Mouse (Mus musculus): ENCODE results near the gene Dnajb4.

Dnajb4 gene

DNA sequence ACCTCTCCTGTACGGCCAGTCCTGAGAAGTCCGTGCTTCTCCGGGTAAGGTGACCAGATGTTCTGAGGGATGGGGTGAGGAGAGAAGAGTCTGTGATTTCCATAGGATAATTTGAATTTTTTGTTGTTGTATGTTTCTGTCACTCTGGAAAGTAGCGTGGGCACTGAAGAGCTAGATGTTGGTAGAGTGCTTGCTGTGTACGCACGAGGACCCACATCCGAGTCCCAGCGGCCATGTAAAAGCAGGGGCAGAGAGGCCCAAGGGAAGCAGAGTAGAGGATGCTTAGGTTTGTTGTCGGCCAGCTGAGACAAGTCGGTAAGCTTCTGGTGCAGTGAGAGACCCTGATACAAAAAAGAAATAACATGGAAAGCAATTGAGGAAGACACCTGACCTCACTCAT is 42.1 kb downstream of the Dnajb4 start:
- no peak for DNase-seq

DNA sequence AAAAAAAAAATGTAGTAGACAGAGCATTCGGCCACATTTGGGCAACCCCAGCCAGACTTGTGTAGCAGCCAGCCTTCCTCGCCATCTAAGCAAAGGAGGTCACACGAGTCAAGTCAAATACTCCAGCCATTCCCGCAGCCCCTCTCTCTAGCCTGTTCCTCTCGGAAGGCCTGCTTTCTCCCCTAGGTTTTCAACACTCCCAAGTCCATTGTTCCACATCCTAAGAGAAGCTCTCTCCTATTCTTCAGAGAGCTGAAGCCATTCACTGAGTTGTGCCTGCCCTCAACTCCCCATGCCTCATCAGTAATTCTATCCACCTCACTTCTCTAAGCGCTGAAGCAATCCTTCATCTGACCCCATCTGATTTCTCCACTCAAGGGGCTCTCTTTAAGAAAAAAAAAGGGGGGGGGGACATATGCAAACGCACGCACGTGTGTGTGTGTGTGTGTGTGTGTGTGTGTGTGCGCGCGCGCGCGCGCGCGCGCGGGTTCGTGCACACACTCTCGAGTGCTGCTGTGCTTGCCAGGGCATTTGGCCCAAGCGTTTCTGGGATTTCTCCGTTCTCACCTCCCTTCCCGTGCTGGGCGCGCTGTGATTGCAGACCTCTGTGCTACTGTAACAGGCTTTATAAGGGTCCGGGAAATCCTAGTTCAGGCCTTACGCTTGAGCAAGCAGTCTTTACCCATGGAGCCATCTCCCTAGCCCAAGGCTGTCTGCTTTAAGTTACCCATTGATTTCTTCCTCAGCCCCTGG is 43.2 kb downstream of the Dnajb4 start:
- DNase-seq, result no peak

DNA sequence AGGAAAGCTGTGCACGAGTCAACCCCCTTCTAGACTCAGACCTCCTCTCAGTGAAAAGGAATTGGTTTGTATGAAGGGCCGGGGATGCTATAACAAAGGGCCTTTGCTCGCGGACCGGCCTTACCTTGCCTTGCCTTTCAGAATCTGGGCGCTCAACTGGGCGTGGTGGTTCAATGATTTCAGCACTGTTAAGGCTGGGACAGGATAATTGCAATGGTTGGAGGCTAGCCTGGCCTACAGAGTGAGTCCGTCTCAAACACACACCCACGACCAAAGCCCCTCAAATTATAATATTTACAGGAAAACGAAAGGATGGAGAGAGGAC is 44.0 kb downstream of the Dnajb4 start, which contains the start of gene Gipc2:
Gene Gipc2 (minus strand): TSS at position 132 of the 325 bp plus-strand sequence.
- DNase-seq, result no peak

DNA sequence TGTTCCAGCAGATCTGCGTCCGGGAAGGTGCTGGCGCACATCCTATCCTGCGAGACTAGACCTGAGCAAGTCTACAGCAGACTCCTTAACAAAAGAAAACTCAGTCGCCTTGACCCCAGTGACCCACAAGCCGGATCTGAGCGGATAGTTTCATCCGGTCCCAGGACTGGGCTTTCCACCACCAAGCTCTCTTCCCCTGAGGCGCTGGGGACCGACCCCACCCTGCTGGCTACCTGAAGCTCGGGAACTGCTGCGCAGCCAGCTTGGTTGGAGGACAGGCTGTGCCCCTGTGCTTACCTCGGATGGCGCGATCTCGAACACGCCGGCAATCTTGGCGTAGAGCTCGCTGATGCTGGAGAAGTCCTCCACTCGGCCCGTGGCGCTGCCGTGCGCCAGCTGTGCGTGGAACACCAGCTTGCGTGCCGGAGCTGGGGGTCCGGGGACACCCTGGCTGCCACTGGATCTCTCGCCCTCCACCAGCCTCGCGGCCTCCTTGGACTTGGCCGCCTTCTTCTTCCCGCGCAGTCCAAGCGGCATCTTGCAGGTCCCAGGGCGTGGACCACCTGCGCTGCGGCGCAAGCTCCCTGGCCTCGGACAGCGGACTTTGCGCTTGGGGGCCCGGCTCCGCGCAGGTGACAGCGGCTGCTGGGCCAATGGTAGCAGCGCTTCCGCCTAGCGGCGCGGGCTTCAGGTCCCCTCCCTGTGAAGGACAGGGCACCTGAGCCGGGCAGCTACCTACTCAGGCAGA is 44.6 kb downstream of the Dnajb4 start:
- peak; percentile 47 for DNase-seq

DNA sequence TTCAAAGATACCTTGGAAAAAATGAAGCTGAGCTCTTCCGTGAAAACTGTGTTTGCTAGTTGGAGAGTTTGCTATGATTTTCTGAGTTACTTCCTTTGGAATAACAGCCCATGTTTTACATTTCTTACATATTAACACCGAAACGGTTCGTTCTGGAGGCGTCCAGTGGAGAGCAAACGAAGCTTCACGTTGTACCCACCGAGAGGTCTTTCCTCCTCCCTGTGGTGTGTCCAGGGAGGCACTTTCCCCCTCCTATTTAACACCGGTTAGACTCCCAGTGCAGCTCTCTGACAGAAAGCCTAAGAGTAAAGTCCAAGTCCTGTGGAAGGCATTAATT is 45.1 kb downstream of the Dnajb4 start:
- DNase-seq, result no peak

DNA sequence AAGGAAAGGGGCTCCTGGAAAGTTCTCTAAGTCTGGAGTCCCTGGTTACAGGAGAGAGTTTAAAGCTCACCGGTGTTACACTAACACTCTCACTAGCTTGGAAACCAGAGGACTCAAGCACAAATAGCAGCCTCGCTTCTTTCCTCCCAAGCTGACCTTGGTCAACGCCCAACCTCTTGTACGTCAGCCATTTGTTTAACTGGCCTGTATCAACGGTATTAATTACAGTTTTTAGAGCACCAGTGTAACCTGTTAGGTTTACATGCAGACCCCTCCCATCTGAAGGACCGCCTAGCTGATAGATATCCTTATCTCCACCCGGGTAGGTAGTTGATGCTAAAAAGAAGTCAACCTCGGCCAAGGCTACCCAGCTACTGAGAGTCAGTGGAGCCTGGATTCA is 46.8 kb downstream of the Dnajb4 start:
- no peak for DNase-seq

DNA sequence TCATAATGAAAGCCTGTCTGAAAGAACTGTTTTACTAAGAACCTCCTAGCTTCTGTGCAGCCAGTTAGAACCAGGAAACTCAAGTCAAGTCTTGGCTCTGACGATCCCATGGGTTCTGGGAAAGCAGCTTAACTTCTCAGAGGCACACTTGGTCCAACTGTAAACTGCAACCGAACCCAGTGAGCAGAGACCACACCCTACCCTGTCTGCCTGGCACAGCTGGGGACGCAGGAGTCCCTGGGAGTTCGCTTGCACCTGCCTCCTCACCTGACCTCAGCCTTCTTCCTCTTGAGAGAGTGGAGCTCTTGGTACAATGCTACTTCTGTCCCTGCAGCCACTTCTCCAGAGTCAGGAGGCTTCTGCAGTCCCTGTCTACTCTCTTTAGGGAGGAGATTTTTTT is 49.5 kb downstream of the Dnajb4 start:
- DNase-seq, result no peak

DNA sequence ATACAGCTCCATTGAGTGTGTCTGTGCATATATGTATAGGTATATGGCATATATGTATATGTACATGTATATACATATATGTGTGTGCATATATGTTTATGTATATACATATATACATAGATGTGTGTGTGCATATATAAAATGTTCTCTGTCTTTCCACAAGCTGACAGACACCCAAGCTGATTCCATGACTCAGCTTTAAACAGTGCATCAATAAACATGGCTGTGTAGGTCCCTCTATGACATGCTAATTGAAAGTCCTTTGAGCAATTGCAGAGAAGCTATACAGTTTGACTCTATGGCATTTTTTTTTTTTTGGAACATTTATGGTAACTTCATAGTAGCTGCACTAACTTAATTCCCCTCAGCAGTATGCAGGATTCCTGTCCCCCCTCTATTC is 50.8 kb downstream of the Dnajb4 start:
- DNase-seq, result no peak

DNA sequence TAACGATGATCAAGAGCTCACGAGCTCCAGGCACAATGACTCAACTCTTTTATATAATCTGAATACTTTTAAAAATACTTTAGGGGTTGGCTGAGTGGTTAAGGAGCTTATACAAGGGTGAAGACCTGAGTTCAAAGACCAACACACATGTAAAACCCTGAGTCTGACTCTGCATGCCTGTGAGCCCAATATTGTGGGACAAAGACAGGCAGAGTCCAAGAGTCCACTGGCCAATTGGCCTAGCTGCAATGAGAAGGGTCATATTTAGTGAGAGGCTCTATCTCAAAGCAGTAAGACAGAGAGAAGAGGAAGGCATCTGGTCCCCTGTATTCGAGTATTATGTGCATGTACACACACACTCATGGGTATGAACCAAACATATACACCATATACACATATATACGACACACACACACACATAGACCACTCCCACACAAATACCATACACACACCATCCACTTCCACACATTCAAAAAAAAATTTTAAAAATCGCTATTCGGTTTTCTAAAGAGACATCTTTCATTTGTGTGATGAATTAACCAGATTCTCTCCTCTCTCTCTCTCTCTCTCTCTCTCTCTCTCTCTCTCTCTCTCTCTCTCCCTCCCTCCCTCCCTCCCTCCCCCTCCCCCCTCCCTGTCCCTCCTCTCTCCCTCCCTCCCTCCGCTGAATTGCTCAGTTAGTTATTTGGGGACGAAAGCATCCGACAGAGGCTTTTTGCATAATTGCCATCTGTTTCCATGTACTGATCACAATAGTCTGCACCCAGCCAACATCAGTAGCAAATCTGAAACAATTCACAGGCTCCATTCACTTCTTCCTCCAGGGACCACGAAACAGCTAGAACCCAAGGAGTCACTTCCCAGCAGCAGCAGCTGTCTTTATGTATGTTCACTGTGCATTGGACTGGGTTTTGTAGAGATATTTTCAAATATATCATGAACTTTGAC is 51.5 kb downstream of the Dnajb4 start:
- no peak for DNase-seq

DNA sequence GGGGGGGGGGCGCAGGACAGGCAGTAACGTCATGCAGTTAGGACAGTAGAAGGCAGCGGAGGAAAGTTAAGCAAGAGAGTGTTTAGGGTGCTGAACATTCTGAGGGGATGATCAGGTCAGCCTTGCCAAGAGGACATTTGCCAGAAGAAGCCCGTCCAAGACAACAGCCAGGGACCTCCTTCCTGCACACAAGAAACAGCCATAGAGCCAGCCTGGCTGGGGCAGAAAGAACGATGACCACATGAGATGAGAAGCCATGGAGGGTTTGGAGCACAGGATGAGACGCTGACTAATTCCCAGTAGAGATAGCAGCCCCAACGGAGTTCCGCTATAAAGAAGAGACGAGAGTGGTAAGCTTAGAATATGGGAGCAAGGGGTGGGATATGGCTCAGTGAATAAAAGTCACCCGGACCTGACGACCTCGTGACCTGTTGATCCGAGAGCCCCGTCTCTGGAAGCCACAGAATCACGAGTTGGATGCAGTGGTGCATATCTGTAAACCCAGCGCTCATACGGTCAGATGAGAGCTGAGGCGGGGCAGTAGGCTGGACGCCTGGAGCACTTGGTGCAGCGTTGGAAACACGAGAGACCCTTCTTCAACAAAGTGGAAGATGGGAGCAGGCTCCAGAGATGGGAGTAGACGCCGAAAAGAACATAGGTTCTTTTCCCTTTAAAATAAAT is 53.1 kb downstream of the Dnajb4 start:
- DNase-seq, result no peak

DNA sequence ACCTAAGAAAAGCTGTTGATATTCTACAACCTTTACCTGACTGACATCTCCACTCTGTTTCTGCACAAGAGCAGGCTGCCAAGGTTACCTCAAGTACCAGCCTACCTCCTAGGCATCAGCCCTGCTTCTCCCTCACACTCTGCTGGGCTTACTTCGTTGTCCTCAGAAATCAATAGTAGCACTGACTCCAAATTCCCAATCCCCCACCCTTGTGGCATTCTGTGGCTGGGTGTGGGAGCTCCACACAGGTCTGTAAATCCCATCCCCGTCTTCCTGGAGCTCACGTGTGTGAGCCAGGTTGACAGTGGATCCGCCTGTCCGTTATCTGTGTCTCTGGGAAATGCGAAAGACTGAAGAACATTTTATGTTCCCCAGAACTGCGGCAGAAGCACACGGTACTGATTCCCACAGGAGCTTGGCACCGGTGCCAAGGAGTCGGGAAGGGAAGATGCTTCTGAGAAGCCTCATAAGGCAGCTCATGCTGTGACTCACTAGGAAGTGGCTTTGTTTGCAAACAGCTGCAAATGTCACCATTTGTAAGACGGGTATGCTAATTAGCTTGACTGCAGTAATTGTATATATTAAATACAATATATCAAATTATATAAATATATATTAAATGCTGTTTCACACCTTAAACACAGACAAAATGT is 54.7 kb downstream of the Dnajb4 start:
- peak; percentile 58 for DNase-seq

DNA sequence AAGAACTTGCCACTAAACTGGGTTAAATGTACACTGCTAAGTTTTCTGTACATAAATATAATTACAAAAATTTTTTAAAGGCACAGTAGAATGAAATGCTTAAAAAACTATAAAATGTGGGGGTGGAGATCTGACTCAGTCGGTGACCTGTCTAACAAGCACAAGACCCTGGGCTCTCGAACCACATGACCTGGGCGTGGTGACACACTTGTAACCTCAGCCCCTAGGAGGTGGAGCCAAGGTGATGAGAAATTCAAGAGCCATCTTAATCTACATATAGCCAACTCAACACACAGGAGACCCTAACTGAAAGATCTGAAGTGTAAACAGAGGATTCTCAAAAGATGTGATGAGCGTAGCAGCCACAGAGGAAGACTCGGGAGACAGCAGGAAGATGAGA is 56.0 kb downstream of the Dnajb4 start:
- DNase-seq, result no peak

DNA sequence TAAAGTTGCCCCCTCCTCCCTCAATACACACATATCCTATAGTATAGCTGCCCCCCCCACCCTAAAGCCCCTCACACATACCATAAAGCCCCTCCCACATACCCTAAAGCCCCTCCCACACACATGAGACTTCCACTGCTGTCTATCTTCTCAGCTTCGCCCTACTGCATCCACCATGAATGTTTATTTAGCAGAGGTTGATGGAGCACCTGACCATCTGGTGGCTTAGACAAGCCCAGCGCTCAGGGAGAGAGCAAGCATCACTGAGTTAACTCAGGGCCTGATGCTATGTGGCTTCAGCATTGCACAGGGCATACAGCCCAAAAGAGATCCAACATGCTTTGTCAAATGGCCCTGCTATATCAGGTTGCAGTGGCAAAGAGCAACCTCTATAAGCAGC is 57.0 kb downstream of the Dnajb4 start:
- DNase-seq, result no peak

DNA sequence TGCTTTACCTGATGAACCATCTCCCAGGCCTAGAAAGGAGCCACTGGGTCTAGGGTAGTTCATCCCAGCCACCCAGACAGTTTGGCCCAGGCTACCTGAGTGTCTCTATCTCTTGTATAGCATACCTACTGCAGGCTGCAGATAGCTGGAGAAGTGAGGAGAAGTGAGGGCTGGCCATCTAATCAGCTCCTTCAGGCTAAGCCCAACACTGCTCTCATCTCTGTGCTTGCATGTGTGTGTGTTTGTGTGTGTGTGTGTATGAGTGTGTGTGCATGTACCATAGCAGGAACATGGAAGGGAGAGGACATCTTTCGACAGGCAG is 57.7 kb downstream of the Dnajb4 start:
- no peak for DNase-seq

DNA sequence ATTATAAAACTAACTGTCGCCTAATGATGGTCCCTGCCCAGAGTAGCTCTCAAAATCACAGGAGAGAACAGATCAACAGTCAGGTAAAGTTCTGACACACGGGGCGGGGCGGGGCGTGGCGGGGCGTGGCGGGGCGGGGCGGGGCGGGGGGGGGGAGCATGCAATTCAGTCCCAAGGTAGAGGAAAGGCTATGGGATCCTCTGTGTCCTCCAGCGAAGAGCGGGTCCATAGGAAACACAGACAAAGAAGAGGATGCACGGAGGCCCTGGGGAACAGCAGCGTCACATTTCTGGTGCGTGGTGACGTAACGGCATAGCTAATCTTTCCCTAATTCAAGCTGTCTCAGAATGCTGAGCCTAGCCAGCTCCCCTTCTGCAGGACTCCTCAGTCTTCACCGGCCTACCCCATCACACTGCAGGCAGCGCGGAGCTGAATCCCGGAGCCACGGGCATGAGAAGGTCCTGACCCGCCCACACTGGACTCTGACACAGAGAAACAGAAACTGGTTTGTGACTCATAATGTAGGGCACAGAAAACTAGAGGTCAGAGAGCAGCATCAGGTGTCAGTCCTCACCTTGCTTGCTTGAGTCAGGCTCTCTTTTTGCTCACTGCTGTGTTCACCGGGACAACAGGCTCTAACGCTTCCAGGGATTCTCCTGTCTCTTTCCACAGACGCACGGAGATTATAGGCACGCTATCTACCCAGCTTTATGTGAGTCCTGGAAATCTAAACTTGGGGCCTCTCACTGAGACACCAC is 58.2 kb downstream of the Dnajb4 start:
- DNase-seq, result no peak

DNA sequence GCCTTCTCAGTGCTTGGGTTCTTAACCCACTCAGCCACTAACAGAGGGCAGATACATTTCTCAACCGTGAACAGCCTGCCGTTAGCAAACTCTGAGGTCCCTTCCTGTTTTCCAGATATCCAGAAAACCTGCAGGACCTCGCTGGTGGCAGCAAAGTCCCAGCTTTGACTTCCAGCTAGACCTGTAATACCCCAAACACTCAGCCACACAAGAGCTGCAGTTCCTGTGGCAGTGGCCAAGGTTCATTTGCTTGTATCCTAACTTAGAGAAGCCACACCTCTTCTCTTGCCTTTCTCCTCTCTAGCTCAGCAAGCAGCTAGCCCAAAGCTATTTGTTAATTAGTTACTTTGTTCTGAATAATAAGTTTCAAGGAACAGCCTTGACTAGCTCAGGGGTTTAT is 60.2 kb downstream of the Dnajb4 start:
- DNase-seq, result no peak

DNA sequence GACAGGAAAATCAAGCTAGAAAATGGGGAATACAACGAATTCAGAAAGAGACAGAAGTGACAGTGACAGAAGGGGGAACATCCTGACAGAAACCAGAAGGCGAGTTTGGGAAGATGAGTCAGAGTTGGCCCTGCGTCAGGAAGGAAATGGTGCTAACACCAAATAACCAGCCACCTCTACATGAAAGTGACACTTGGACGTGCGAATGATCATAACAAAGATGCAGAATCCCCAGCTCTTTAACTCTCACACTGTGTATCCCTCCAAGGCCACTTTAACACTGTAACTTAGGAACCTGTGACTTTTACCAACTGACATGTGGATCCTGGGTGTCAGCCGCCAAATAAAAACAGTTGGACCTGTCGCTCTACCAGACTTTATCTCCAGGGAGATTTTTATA is 60.7 kb downstream of the Dnajb4 start:
- no peak for DNase-seq

DNA sequence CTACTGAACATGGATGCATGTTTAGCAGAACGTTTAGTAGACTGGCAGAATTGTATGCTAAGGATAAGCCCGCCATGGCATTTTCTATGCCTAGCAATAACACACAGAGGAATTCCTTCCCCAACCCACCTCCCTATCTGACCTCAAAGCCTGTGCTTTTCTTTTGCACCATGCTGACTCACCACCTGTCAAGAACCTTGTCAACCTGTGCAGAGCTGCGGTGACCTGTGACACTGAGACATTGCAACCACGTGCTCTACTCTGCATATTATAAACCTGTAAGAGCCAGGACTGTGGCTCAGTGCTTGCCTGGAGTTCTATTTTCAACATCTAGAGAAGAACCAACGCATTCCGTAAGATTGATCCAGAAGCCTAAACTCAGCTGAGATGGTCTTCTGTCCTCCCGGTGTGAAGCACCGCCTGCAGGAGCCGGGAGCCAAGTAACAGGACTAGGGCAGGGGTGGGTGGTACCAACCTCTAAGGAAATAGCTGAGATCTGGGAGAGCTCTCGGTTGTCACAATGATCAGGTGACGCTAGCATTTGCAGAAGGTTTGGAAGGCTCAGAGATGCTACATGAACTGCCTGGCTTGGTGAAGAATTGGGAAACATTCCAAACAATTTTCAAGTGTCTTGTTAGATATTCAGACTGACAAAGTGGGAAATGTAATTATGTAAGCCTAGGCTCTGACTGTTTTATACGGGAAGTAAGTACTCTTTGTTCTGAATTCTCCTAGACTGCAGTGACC is 62.8 kb downstream of the Dnajb4 start:
- DNase-seq, result no peak

DNA sequence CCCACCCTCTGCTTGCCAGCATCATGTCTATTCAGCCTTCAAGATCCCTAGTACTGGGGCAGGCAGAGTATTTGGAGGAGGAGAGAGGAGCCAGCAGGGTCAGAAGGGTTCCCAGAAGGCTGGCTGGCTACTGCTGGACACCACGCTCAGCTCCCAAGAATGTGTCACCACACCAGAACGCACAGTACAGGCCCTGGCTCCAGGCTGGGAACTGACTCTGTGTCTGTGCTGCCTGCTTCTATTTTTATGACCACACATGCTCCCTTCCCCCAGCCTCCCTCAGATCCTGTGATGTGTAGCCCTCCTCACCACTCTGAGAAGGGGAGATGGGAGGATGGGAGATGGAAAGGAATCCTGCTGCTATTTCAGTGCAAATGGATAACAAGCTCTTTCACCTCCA is 64.9 kb downstream of the Dnajb4 start:
- DNase-seq, result no peak

DNA sequence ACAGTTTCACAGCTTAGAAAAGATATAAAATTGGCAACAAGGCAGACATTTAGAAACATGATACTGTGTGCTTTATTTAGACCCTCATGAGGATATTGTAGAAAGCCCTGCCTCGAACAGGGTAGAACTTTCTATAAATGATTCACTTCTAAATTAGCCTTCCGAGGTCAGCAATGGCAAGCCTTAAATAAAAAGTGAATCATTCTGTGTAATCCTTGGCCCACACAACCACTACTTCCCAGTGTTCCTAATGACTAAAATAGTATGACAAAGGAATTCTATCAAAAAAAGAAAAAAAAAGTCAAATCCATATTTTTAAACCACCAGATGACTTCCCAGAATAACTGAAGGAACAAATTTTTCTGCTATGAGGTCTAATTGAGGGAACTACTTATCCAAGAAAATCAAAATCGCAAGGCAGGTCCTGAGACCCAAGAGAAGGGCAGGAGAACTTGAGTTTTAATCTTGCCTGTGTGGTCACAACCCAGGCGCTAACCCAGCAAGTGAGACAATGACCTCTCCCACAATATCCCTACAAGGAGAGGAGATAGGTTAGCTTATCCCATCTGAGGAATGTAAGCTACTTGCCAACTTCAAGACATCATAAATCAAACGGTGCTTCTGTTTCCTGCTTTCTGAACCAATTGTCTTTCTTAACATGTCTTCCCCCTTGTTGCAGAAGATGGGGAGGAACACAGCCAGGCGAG is 67.0 kb downstream of the Dnajb4 start:
- DNase-seq, result no peak

DNA sequence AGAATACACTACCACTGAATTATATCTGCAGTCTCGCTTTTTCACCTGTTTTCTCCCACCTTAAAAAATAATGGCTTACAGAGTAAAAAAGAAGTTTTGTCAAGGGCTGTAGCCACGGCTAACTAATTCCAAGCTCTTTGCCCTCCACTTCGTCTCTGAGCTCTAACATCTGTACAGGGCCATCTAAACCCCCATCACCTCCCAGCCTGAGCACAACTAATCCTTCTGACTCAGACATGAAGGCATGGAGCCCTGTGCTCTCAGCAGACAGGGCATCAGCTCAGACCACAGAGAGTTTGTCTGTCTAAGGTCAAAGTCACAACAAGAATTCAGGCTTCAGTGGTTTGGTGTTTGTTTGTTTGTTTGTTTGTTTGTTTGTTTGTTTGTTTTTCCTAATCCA is 68.0 kb downstream of the Dnajb4 start:
- DNase-seq, result no peak
